Mouse (Mus musculus): ENCODE results near the gene Rap1gap.

Rap1gap gene

GRCm38 (mm10) chr4:137664433-137664979 is at the start of gene Rap1gap:
Rap1gap (plus strand) TSS chr4:137664726.
- peak; percentile 21 for DNase-seq

- no peak for DNase-seq
Measured at GRCm38 (mm10) chr4:137622847-137623246, 41.7 kb upstream of the Rap1gap start.

GRCm38 (mm10) chr4:137627476-137628235 is 36.9 kb upstream of the Rap1gap start:
- DNase-seq = no peak

GRCm38 (mm10) chr4:137628400-137628799 is 36.1 kb upstream of the Rap1gap start:
- no peak for DNase-seq

GRCm38 (mm10) chr4:137629354-137629753 is 35.2 kb upstream of the Rap1gap start:
- no peak for DNase-seq

- no peak for DNase-seq
Measured at GRCm38 (mm10) chr4:137630153-137630552, 34.4 kb upstream of the Rap1gap start.

GRCm38 (mm10) chr4:137631596-137631995 is 32.9 kb upstream of the Rap1gap start:
- no peak for DNase-seq

GRCm38 (mm10) chr4:137633394-137633793 is 31.1 kb upstream of the Rap1gap start:
- no peak for DNase-seq

GRCm38 (mm10) chr4:137636597-137636996 is 27.9 kb upstream of the Rap1gap start:
- DNase-seq = no peak

- DNase-seq = no peak
Measured at GRCm38 (mm10) chr4:137641556-137641955, 23.0 kb upstream of the Rap1gap start.

GRCm38 (mm10) chr4:137642101-137642500 is 22.4 kb upstream of the Rap1gap start:
- DNase-seq = no peak

- DNase-seq = no peak
Measured at GRCm38 (mm10) chr4:137643459-137643858, 21.1 kb upstream of the Rap1gap start.

- DNase-seq = no peak
Measured at GRCm38 (mm10) chr4:137646262-137646661, 18.3 kb upstream of the Rap1gap start.

GRCm38 (mm10) chr4:137647648-137648047 is 16.9 kb upstream of the Rap1gap start:
- no peak for DNase-seq

- no peak for DNase-seq
Measured at GRCm38 (mm10) chr4:137648230-137648629, 16.3 kb upstream of the Rap1gap start.

GRCm38 (mm10) chr4:137650912-137651311 is 13.6 kb upstream of the Rap1gap start:
- no peak for DNase-seq

- DNase-seq = no peak
Measured at GRCm38 (mm10) chr4:137652835-137653346, 11.6 kb upstream of the Rap1gap start.

- no peak for DNase-seq
Measured at GRCm38 (mm10) chr4:137655241-137656031, 9.1 kb upstream of the Rap1gap start.

GRCm38 (mm10) chr4:137657674-137658073 is 6.9 kb upstream of the Rap1gap start:
- no peak for DNase-seq

- no peak for DNase-seq
Measured at GRCm38 (mm10) chr4:137659541-137659940, 5.0 kb upstream of the Rap1gap start.

- peak; percentile 47 for DNase-seq
Measured at GRCm38 (mm10) chr4:137660364-137661077, 4.0 kb upstream of the Rap1gap start.

- DNase-seq = no peak
Measured at GRCm38 (mm10) chr4:137661078-137661450, 3.5 kb upstream of the Rap1gap start.

GRCm38 (mm10) chr4:137661547-137661946 is 3.0 kb upstream of the Rap1gap start:
- DNase-seq = no peak
